In the genomic region with DNA sequence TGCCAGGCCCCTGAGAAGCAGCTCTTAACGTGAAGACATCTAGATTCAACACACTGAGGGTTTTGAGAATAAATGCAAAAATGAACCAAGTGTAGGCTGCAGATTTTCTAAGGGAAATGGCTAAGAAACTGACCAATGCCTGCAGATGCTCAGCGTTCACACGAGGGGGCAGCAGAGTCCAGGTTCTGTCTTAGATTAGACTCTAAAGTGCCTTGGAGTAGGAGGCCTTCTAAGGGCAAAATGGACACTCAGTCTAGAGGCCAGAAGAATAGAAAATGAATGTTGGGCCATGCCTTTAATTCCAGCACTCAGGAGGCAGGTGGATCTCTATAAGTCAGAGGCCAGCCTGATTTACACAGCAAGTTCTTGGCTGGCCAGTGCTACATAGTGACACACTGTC, we compare ENCODE assay signal across 8 mouse cellular contexts. TPM values are rescaled to one million over a fixed set of nuclear protein-coding genes. Genes with fewer than 3 reads are reported as not detected.
DNase-seq lines count a peak whose midpoint lies in the region; ATAC-seq and TF ChIP-seq lines count a peak whose summit lies in the region.
"Had no signal": no experiment of that assay in that cellular context is flagged by ENCODE, and none has a peak within 500 bp of the region (broad histone marks: within the 10 kb centered on the region; RNA-seq: fewer than 3 reads in every experiment).

No protein-coding gene starts in this region.

- DNase-seq in midbrain, embryonic 10.5 days (ENCODE audit: low spot score): peak; percentile 59
- peak; percentile 52 for DNase-seq in Muller cell, postnatal 12 days (ENCODE audit: inconsistent ontology term)
- DNase-seq in c-Kit-positive CD71-positive TER-119-positive erythroid progenitor cells, embryonic 14.5 days (ENCODE audit: low spot score): peak; percentile 46
- peak in 1 of 2 experiments; percentile 61 for DNase-seq in left cerebral cortex, adult 2 months (ENCODE audit: extremely low spot score in 1 of 2, low spot score in 2 of 2)
- peak; percentile 78 for DNase-seq in naive thymus-derived CD4-positive, alpha-beta T cell, adult 2 months (ENCODE audit: low read depth)

- intact Hi-C loops in left cerebral cortex, adult 2 months (cut with DNase I): loop anchor here (1.0 kb wide), 1 partner anchor 155 kb away; no protein-coding TSS in a partner anchor

- no peak overlapping the region for H3K27ac ChIP-seq in midbrain, embryonic 10.5 days (replicated peaks)
- no peak overlapping the region for H3K27ac ChIP-seq in midbrain, embryonic 15.5 days
- H3K27ac ChIP-seq in left cerebral cortex, adult 2 months: no peak overlapping the region
- H3K27ac ChIP-seq: heart, embryonic 15.5 days had no signal

- H3K4me2 ChIP-seq in midbrain, embryonic 15.5 days: no peak overlapping the region
- H3K4me2 ChIP-seq: heart, embryonic 15.5 days had no signal

- H3K4me3 ChIP-seq in midbrain, embryonic 10.5 days: no peak overlapping the region
- H3K4me3 ChIP-seq in midbrain, embryonic 15.5 days: no peak overlapping the region
- H3K4me3 ChIP-seq in left cerebral cortex, adult 2 months: no peak overlapping the region
- H3K4me3 ChIP-seq: heart, embryonic 15.5 days had no signal

- H3K36me3 ChIP-seq in midbrain, embryonic 10.5 days: no peaks in the 10 kb centered on the region
- H3K36me3 ChIP-seq in midbrain, embryonic 15.5 days (replicated peaks): no peaks in the 10 kb centered on the region
- H3K36me3 ChIP-seq: heart, embryonic 15.5 days had no signal

- no peaks in the 10 kb centered on the region for H3K4me1 ChIP-seq in midbrain, embryonic 10.5 days
- no peaks in the 10 kb centered on the region; the same call in 1 of the 2 replicates for H3K4me1 ChIP-seq in midbrain, embryonic 15.5 days
- H3K4me1 ChIP-seq: heart, embryonic 15.5 days had no signal

- H3K9me3 ChIP-seq in midbrain, embryonic 10.5 days (replicated peaks): peaks cover 11% of the 10 kb centered on the region; the same call in 1 of the 2 replicates
- no peaks in the 10 kb centered on the region for H3K9me3 ChIP-seq in midbrain, embryonic 15.5 days
- H3K9me3 ChIP-seq: heart, embryonic 15.5 days had no signal

- ATAC-seq in midbrain, embryonic 15.5 days (replicated peaks): no peak
- ATAC-seq in granulocyte monocyte progenitor cell, adult 5-6 weeks (replicated peaks; ENCODE audit: poor library complexity, severe bottlenecking): peak; percentile 77

- under 1% methylated on average over 3 of the region's 3 CpGs for WGBS in midbrain, embryonic 10.5 days
- 2% methylated on average over 3 of the region's 3 CpGs for WGBS in midbrain, embryonic 15.5 days

- H3K9ac ChIP-seq in midbrain, embryonic 15.5 days: no peak overlapping the region
- H3K9ac ChIP-seq: heart, embryonic 15.5 days had no signal

- no peaks in the 10 kb centered on the region for H3K27me3 ChIP-seq in midbrain, embryonic 10.5 days (ENCODE audit: low read depth, poor library complexity, severe bottlenecking)
- no peaks in the 10 kb centered on the region for H3K27me3 ChIP-seq in midbrain, embryonic 15.5 days (replicated peaks)

- TF ChIP-seq CTCF in left cerebral cortex, adult 2 months (IDR thresholded peaks at IDR 0.05): peak; percentile 97

RNA-seq across cellular contexts. Expression of a gene that starts 15.5 kb away (rescaled TPM):
- 3.9 and 5.4 TPM in 2 replicates for polyA plus RNA-seq in midbrain, embryonic 10.5 days (2016; fragmentation: Nextera tagmentation; extraction: Ambion mirVana)
- polyA plus RNA-seq in midbrain, embryonic 15.5 days (2015; fragmentation: Nextera tagmentation; extraction: Ambion mirVana): 1.9 and 2.5 TPM in 2 replicates
- 24.2 and 28.4 TPM in 2 replicates for total RNA-seq in granulocyte monocyte progenitor cell, adult 5-6 weeks (2014; fragmentation: Nextera tagmentation)
- 26.0 and 26.9 TPM in 2 replicates for total RNA-seq in granulocyte monocyte progenitor cell, adult 5-6 weeks (2017)
- total RNA-seq in left cerebral cortex, adult 2 months (2021): 1 to 10 TPM; 4.3 to 5.7 TPM

RNA-seq across cellular contexts. Expression of a gene that starts 17.6 kb away (rescaled TPM):
- not detected in 2 replicates for polyA plus RNA-seq in midbrain, embryonic 10.5 days (2016; fragmentation: Nextera tagmentation; extraction: Ambion mirVana)
- not detected in 2 replicates for polyA plus RNA-seq in midbrain, embryonic 15.5 days (2015; fragmentation: Nextera tagmentation; extraction: Ambion mirVana)
- not detected in 2 replicates for total RNA-seq in granulocyte monocyte progenitor cell, adult 5-6 weeks (2014; fragmentation: Nextera tagmentation)
- total RNA-seq in granulocyte monocyte progenitor cell, adult 5-6 weeks (2017): not detected in 2 replicates
- total RNA-seq in left cerebral cortex, adult 2 months (2021): not detected
- polyA plus RNA-seq: heart, embryonic 15.5 days had no signal

RNA-seq across cellular contexts. Expression of a gene that starts 59.4 kb away (rescaled TPM):
- 0.07 and 0.11 TPM in 2 replicates for polyA plus RNA-seq in midbrain, embryonic 10.5 days (2016; fragmentation: Nextera tagmentation; extraction: Ambion mirVana)
- 0.34 and 0.41 TPM in 2 replicates for polyA plus RNA-seq in midbrain, embryonic 15.5 days (2015; fragmentation: Nextera tagmentation; extraction: Ambion mirVana)
- not detected in 2 replicates for total RNA-seq in granulocyte monocyte progenitor cell, adult 5-6 weeks (2014; fragmentation: Nextera tagmentation)
- not detected in 2 replicates for total RNA-seq in granulocyte monocyte progenitor cell, adult 5-6 weeks (2017)
- 1 to 10 TPM in 1 of 2 experiments, under 1 TPM in 1; 0.91 to 1.1 TPM for total RNA-seq in left cerebral cortex, adult 2 months (2021)
